Mouse (Mus musculus) intestine, postnatal 0 days (tissue): ENCODE results near the gene Tifa. TPM values are rescaled to one million over a fixed set of nuclear protein-coding genes. Genes with fewer than 3 reads are reported as not detected.

Experiments used
- ATAC-seq: fragments of 200-750 bp; cut with Nextera tagmentation; 2 replicates; pipeline ENCODE4 v1.8.0; 2017; ENCODE audit warnings: mild to moderate bottlenecking, moderate TSS enrichment, moderate library complexity
- H3K27ac ChIP-seq: fragments of 300-500 bp; sonication (generic); 2 replicates; pipeline ENCODE4 v1.5.1; 2014; ENCODE audit warnings: mild to moderate bottlenecking, low read depth, low read length, moderate library complexity
- H3K27me3 ChIP-seq: fragments of 300-500 bp; sonication (generic); replicated peaks from 2 replicates; pipeline ENCODE4 v1.6.1; 2014; ENCODE audit warnings: low read length, mixed read lengths; ENCODE audit not compliant: control insufficient read depth, insufficient read depth
- H3K36me3 ChIP-seq: fragments of 300-500 bp; sonication (generic); 2 replicates; pipeline ENCODE4 v1.6.1; 2014; ENCODE audit warnings: mild to moderate bottlenecking, moderate library complexity; ENCODE audit not compliant: control insufficient read depth, insufficient read depth
- H3K4me1 ChIP-seq: fragments of 300-500 bp; sonication (generic); replicated peaks from 2 replicates; pipeline ENCODE4 v1.6.1; 2014; ENCODE audit warnings: antibody characterized with exemption, low read length, mixed read lengths; ENCODE audit not compliant: control insufficient read depth, insufficient read depth
- H3K4me2 ChIP-seq: fragments of 300-500 bp; sonication (generic); replicated peaks from 2 replicates; pipeline ENCODE4 v1.6.1; 2014; ENCODE audit warnings: low read depth, mild to moderate bottlenecking, moderate library complexity
- H3K4me3 ChIP-seq: fragments of 300-500 bp; sonication (generic); 2 replicates; pipeline ENCODE4 v1.5.1; 2014; ENCODE audit warnings: low read depth, low read length
- H3K9ac ChIP-seq: fragments of 300-500 bp; sonication (generic); 2 replicates; pipeline ENCODE4 v1.6.1; 2014; ENCODE audit warnings: mild to moderate bottlenecking, low read depth, low read length
- H3K9me3 ChIP-seq: fragments of 300-500 bp; sonication (generic); 2 replicates; pipeline ENCODE4 v1.6.1; 2016; ENCODE audit warnings: mixed run types; ENCODE audit not compliant: control insufficient read depth
- CTCF ChIP-seq: sonication (generic); IDR thresholded peaks from 2 replicates; pipeline ENCODE4 v1.5.1; 2016; ENCODE audit warnings: low read depth, mild to moderate bottlenecking, control low read depth, antibody characterized with exemption, moderate library complexity
- WGBS: fragments of 180-500 bp; shearing (Covaris S2); extraction: QIAGEN DNeasy Blood & Tissue Kit; methylation state at CpG from one replicate; pipeline ENCODE4 v1.1.7; 2014; 5-methylcytosine and 5-hydroxymethylcytosine counted together
- polyA plus RNA-seq: library from polyadenylated mRNA; unstranded; fragments of >200 nt; fragmentation: Nextera tagmentation; extraction: Ambion mirVana; gene quantifications from 2 replicates; pipeline ENCODE4 v1.2.1, GENCODE M21; 2015

Gene Tifa
- polyA plus RNA-seq, 1 experiment from 2014 or later, result 63.0 TPM

- no peaks in the 10 kb centered on the region for H3K4me1 ChIP-seq
- H3K27me3 ChIP-seq, result no peaks in the 10 kb centered on the region
- no peaks in the 10 kb centered on the region for H3K9me3 ChIP-seq
- no peak for ATAC-seq
- no peak overlapping the region for H3K27ac ChIP-seq
- TF ChIP-seq CTCF, result no peak
- no peak overlapping the region for H3K4me2 ChIP-seq
- WGBS, result 43% methylated on average over 4 of the region's 4 CpGs
- no peak overlapping the region for H3K9ac ChIP-seq
- H3K36me3 ChIP-seq, result no peaks in the 10 kb centered on the region
- H3K4me3 ChIP-seq, result no peak overlapping the region
These were observed 84.8 kb downstream of the Tifa start for GRCm38 (mm10) chr3:127874254-127874883.

GRCm38 (mm10) chr3:127875059-127875458 is 85.5 kb downstream of the Tifa start:
- Histone ChIP-seq H3K9ac (no peak overlapping the region), H3K4me3 (no peak overlapping the region), H3K36me3 (no peaks in the 10 kb centered on the region), H3K4me1 (no peaks in the 10 kb centered on the region), H3K9me3 (no peaks in the 10 kb centered on the region), H3K4me2 (no peak overlapping the region), H3K27me3 (no peaks in the 10 kb centered on the region), H3K27ac (no peak overlapping the region)
- ATAC-seq, result no peak
- 81% methylated on average over 7 of the region's 7 CpGs for WGBS
- no peak for TF ChIP-seq CTCF

GRCm38 (mm10) chr3:127875509-127875908 is 85.9 kb downstream of the Tifa start:
- ATAC-seq, result no peak
- Histone ChIP-seq H3K36me3 (no peaks in the 10 kb centered on the region), H3K9me3 (no peaks in the 10 kb centered on the region), H3K27me3 (no peaks in the 10 kb centered on the region), H3K4me1 (no peaks in the 10 kb centered on the region), H3K27ac (no peak overlapping the region), H3K4me2 (no peak overlapping the region), H3K9ac (no peak overlapping the region), H3K4me3 (no peak overlapping the region)
- 70% methylated on average over 2 of the region's 2 CpGs for WGBS
- TF ChIP-seq CTCF, result no peak

GRCm38 (mm10) chr3:127879968-127880367 is 90.4 kb downstream of the Tifa start:
- no peak for TF ChIP-seq CTCF
- WGBS, result 82% methylated on average over 3 of the region's 3 CpGs
- Histone ChIP-seq H3K4me1 (no peaks in the 10 kb centered on the region), H3K9me3 (no peaks in the 10 kb centered on the region), H3K27ac (no peak overlapping the region), H3K9ac (no peak overlapping the region), H3K27me3 (no peaks in the 10 kb centered on the region), H3K4me2 (no peak overlapping the region), H3K36me3 (no peaks in the 10 kb centered on the region), H3K4me3 (no peak overlapping the region)
- ATAC-seq, result no peak

DNA sequence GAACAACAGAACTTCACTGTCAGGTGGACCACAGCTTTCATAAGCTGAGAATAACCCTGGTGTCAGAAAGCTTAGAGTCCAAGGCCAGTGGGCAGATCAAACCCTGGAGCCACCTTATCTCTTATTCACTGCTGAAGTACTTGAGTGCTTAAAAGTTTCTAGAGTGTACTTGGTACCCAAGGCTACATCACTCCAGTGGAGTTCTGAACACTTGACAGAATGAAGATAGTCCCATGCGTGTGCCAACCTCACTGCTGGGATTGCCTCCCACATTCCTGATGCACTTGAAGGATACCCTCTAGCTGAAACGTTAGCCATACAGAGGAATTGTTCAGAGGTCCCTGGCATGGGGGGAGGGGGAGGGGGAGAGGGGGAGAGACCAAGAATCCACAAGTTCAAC is 92.1 kb downstream of the Tifa start:
- no peak overlapping the region for H3K9ac ChIP-seq
- H3K4me3 ChIP-seq, result no peak overlapping the region
- no peak for TF ChIP-seq CTCF
- no peaks in the 10 kb centered on the region for H3K36me3 ChIP-seq
- no peak overlapping the region for H3K4me2 ChIP-seq
- H3K4me1 ChIP-seq, result no peaks in the 10 kb centered on the region
- no peaks in the 10 kb centered on the region for H3K9me3 ChIP-seq
- no peak for ATAC-seq
- H3K27me3 ChIP-seq, result no peaks in the 10 kb centered on the region
- H3K27ac ChIP-seq, result no peak overlapping the region
- WGBS, result 63% methylated on average over 2 of the region's 2 CpGs

Other genes with a start within 250 kb of the Tifa start
- 23.6 and 26.2 TPM in 2 replicates for gene Larp7, start 236.5 kb upstream of the Tifa start, polyA plus RNA-seq
- 1.1 TPM in 2 replicates for gene Zgrf1, start 236.3 kb upstream of the Tifa start, polyA plus RNA-seq
- not detected in 2 replicates for gene Neurog2, start 156.7 kb upstream of the Tifa start, polyA plus RNA-seq
- gene Alpk1, start 9.3 kb upstream of the Tifa start, polyA plus RNA-seq, result 0.85 and 1.6 TPM in 2 replicates
- 99.6 and 108 TPM in 2 replicates for gene Ap1ar, start 47.7 kb downstream of the Tifa start, polyA plus RNA-seq
- gene Fam241a, start 106.5 kb downstream of the Tifa start, polyA plus RNA-seq, result 17.8 and 18.9 TPM in 2 replicates